Mouse (Mus musculus) E14TG2a.4 (cell line): ENCODE measurements at regions not wholly inside any gene's neighbourhood (a gene's known extent, or its start where the extent isn't known, plus 50 kb on each side); places are given as distances from the start of the nearest gene placed in this dataset.

Source experiments
- H3K27me3 ChIP-seq: 2 replicates; pipeline ENCODE4 v1.6.1; 2014; ENCODE audit warnings: low read length, control low read depth; ENCODE audit not compliant: insufficient read depth
- H3K36me3 ChIP-seq: 2 replicates; pipeline ENCODE4 v1.6.1; 2014; ENCODE audit warnings: low read length, control low read depth; ENCODE audit not compliant: insufficient read depth
- H3K4me1 ChIP-seq: replicated peaks from 2 replicates; pipeline ENCODE4 v1.6.1; 2014; ENCODE audit warnings: low read depth, low read length, control low read depth
- H3K4me3 ChIP-seq: replicated peaks from 2 replicates; pipeline ENCODE4 v1.5.1; 2014; ENCODE audit warnings: mild to moderate bottlenecking, low read length
- H3K9me3 ChIP-seq: 2 replicates; pipeline ENCODE4 v1.6.1; 2014; ENCODE audit warnings: low read length, control low read depth
- CTCF ChIP-seq: conservative IDR thresholded peaks from 2 replicates; pipeline ENCODE4 v1.5.1; 2014; ENCODE audit warnings: low read length
- NANOG ChIP-seq: IDR thresholded peaks from 2 replicates; pipeline ENCODE4 v1.6.1; 2014; ENCODE audit warnings: borderline replicate concordance, low read length, mixed read lengths
- POU5F1 ChIP-seq: IDR thresholded peaks from 2 replicates; pipeline ENCODE4 v1.6.1; 2014; ENCODE audit warnings: low read length, borderline replicate concordance

DNA sequence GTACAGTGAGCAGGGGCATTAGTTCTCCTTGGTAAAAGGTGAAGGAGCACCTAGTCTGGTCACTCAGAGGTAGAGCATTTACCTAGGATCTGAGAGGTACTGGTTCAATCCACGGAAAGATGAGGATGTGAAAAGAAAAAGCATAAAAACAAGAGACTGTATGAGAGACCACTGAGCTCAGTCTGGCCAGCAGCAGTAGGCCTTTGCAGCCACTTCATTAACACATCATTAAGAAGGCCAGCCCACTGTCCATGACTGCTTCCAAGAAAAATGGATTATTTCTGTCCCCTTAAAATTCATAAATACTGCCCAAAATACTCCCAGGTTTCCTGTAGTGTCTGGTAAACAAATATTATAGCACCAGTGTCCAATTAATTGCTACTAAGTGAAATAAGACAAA, 499.3 kb upstream of the 4930578C19Rik start:
- H3K36me3 ChIP-seq: no peaks in the 10 kb centered on the region
- no peak for TF ChIP-seq POU5F1
- TF ChIP-seq CTCF: no peak
- TF ChIP-seq NANOG: no peak
- no peaks in the 10 kb centered on the region for H3K4me1 ChIP-seq
- no peaks in the 10 kb centered on the region for H3K9me3 ChIP-seq
- no peak overlapping the region for H3K4me3 ChIP-seq
- H3K27me3 ChIP-seq: no peaks in the 10 kb centered on the region

DNA sequence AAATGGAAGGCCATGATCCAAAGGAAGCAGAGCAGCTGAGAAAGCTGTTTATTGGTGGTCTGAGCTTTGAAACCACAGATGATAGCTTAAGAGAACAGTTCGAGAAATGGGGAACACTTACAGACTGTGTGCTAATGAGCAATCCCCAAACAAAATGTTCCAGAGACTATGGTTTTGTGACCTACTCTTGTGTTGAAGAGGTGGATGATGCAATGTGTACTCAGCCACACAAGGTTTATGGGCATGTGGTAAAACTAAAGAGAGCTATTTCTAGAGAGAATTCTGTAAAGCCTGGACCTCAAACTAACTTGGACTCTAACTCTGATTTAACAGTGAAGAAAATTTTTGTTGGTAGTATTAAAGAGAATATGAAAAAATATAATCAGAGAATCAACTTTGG, 481.4 kb upstream of the 4930578C19Rik start:
- Histone ChIP-seq H3K9me3 (peaks cover 10% of the 10 kb centered on the region), H3K27me3 (no peaks in the 10 kb centered on the region), H3K4me3 (no peak overlapping the region), H3K4me1 (no peaks in the 10 kb centered on the region), H3K36me3 (no peaks in the 10 kb centered on the region)
- no peak for TF ChIP-seq NANOG
- no peak for TF ChIP-seq POU5F1
- TF ChIP-seq CTCF: no peak

DNA sequence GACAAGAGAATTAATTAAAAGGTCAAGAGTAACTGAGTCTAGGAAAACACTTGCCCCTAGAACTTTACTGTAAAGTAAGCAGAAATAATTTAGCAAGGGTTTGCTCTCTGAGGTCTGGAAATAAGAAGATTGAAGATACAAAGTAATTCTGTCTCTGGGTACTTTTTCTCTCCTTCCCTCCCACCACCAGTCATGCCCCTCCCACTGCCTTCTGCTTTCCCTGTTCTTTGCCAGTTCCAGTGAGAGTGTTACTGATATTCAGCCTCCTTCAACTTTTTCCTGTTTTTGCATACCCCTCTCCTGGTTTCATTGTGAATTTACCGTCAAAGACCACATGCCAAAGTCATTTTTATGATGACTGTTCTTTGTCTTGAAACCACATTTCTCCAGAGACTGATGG, 472.1 kb upstream of the 4930578C19Rik start:
- Histone ChIP-seq H3K27me3 (no peaks in the 10 kb centered on the region), H3K4me1 (no peaks in the 10 kb centered on the region), H3K36me3 (no peaks in the 10 kb centered on the region), H3K4me3 (no peak overlapping the region), H3K9me3 (no peaks in the 10 kb centered on the region)
- TF ChIP-seq POU5F1 (no peak), CTCF (no peak), NANOG (no peak)

DNA sequence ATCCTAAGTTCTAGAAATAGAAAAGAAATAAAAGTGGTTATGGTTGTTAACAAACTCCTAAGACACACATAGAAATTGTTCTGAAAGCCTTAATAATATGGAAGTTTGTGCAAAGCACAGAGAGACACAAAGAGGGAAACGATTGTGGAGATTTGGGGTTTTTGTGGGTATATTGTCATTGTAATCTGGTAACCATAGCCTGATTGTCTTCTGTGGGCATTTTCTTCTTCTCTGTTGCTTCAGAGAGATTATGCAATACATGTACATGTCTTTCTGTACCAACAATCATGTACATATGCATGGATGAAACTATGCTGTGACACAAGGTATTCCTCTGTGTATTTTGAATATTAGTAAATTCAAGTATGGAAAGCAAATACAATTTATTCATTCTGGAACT, 461.9 kb upstream of the 4930578C19Rik start:
- no peak overlapping the region for H3K4me3 ChIP-seq
- TF ChIP-seq CTCF (no peak), NANOG (no peak), POU5F1 (no peak)
- no peaks in the 10 kb centered on the region for H3K36me3 ChIP-seq
- no peaks in the 10 kb centered on the region for H3K4me1 ChIP-seq
- no peaks in the 10 kb centered on the region for H3K27me3 ChIP-seq
- no peaks in the 10 kb centered on the region for H3K9me3 ChIP-seq

DNA sequence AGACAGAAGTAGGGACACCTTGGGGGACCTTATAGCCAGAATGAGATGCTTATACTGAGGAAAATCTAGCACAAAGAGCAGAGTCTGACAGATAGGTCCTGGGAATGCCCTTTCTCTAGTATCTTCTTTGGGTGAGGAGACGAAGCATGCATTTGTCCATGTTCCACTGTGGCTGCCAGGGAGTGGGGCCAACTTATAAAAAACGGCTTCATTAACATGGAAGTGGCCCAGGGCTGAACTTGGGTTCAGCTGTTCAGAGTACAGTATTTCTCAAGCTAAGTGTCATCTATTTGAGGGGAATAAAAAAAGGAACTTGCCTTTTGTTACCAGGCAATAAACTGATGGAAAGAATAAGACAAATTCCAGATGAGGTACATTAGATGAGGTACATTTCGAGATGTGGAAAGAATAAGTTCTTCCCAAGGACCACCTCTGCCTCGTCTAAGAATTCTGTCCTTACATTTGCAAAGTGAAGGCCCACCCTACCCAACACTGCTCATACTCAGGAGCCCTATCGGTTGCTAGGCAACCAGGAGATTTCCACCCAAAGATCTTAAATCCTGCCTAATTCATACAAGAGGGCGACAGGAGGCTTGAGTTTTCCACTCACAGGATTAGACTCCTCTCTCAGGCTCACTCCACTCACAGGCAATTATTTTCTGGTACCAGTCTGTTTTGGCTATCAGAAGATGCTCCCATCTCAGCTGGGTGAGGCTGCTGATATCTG, 460.3 kb upstream of the 4930578C19Rik start:
- H3K4me3 ChIP-seq: no peak overlapping the region
- no peaks in the 10 kb centered on the region for H3K36me3 ChIP-seq
- H3K4me1 ChIP-seq: no peaks in the 10 kb centered on the region
- no peaks in the 10 kb centered on the region for H3K27me3 ChIP-seq
- H3K9me3 ChIP-seq: no peaks in the 10 kb centered on the region
- no peak for TF ChIP-seq CTCF

DNA sequence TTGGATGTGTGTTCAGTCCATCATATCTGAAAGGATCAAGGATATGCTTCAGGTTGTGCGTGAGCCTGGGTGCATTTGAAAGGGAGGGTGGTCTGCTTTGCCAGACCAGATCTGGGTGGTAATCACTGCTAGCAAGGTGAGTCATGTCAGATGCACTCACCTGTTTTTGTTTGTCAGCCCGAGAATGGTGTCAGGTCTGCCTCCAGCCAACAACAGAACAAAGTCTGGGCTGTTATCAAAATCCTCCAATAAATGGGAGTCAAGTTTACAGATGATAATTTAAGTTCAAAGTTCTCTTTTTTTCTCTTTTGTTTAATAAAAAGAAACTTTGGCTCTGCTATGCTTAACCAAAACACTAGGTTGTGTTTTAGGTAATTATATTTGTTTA, 421.6 kb upstream of the 4930578C19Rik start:
- TF ChIP-seq NANOG (no peak), POU5F1 (no peak), CTCF (no peak)
- no peak overlapping the region for H3K4me3 ChIP-seq
- no peaks in the 10 kb centered on the region for H3K36me3 ChIP-seq
- no peaks in the 10 kb centered on the region for H3K9me3 ChIP-seq
- H3K4me1 ChIP-seq: 0 out of 2 replicates have a peak, but pooled peaks cover 4% of the 10 kb centered on the region
- H3K27me3 ChIP-seq: no peaks in the 10 kb centered on the region

DNA sequence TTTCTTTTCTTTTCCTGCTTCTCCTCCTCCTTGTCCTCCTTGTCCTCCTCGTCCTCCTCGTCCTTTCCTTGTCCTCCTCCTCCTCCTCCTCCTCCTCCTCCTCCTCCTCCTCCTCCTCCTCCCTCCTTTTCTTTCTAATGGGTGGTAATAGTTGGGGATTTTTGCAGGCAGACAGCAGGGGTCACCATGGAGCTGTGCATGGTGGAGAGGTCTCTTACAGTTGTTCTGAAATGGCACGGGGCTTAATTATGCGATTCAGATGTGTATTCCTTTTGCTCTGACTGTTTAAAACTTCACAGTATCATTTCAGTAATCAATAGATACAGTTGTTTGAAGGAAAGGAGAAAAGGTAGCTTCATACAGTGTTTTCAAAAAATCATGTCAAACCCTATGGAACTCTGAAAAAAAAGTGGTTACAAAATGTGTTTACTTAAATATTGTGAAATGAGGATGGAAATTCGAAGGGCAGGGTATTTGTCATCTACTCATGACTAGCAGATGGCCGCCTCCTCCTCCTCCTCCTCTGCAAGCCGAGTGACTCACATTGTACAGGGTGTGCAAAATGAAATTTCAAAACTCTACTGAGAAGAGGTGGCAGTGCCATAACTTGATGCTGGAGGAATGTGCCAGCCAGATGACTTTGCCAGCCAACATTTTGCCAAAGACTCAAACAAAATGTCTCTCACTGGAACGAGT, 421.0 kb upstream of the 4930578C19Rik start:
- Histone ChIP-seq H3K4me1 (0 out of 2 replicates have a peak, but pooled peaks cover 4% of the 10 kb centered on the region), H3K36me3 (no peaks in the 10 kb centered on the region), H3K4me3 (no peak overlapping the region), H3K27me3 (no peaks in the 10 kb centered on the region), H3K9me3 (no peaks in the 10 kb centered on the region)
- no peak for TF ChIP-seq POU5F1

DNA sequence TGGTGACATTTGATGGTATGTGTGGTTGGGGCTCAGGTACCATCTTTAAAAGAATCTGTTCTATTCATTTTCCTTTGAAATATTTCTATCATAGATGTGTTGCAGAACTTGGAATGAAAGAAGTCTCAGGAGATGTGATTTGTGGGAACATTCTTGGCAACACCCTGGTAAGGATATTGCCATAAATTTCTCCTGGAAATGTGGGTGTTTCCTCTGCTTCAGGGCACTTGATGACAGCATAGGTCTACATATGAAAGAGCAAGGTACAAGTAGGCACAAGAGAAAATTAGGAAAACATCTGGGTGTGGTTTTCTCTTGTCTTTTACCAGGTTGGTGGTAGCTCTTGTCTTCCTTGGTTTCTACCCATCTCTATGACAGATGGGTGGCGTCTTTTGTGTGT, 414.5 kb upstream of the 4930578C19Rik start:
- 0 out of 2 replicates have a peak, but pooled peaks cover 4% of the 10 kb centered on the region for H3K4me1 ChIP-seq
- no peaks in the 10 kb centered on the region for H3K27me3 ChIP-seq
- H3K4me3 ChIP-seq: no peak overlapping the region
- H3K9me3 ChIP-seq: no peaks in the 10 kb centered on the region
- H3K36me3 ChIP-seq: no peaks in the 10 kb centered on the region
- no peak for TF ChIP-seq NANOG
- TF ChIP-seq POU5F1: no peak
- TF ChIP-seq CTCF: no peak

DNA sequence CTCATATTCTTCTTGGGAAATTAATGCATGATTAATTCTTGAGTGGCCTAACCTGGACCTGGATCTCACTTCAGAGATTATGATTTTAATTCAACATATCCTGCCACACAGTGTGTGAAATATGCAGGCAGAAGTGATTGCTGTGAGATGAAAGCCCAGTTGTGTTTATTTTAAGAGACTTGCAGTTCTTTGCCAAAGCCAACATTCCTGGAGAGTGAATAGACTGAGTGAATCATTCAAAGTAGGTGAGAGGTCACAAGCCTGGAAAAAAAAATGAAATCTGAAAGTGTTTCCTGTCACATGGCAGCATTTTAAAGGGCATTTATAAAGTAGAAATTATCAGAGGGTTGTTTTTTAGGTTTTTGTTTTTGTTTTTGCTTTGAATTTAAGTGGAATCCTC, 412.9 kb upstream of the 4930578C19Rik start:
- no peak overlapping the region for H3K4me3 ChIP-seq
- no peaks in the 10 kb centered on the region for H3K27me3 ChIP-seq
- no peak for TF ChIP-seq NANOG
- no peak for TF ChIP-seq CTCF
- TF ChIP-seq POU5F1: no peak
- H3K9me3 ChIP-seq: no peaks in the 10 kb centered on the region
- H3K36me3 ChIP-seq: no peaks in the 10 kb centered on the region
- 0 out of 2 replicates have a peak, but pooled peaks cover 4% of the 10 kb centered on the region for H3K4me1 ChIP-seq
